Mouse (Mus musculus) lung, adult 2 months (tissue): ENCODE data around the gene Clybl.

Source experiments
- CTCF ChIP-seq: fragments of 200-500 bp; IDR thresholded peaks from 2 replicates; pipeline ENCODE4 v1.5.1; 2011; ENCODE audit warnings: mild to moderate bottlenecking, low read length, control low read depth; ENCODE audit not compliant: insufficient read depth
- POLR2A ChIP-seq: fragments of 200-500 bp; IDR thresholded peaks from 2 replicates; pipeline ENCODE4 v1.6.1; 2011; ENCODE audit warnings: low read depth, mild to moderate bottlenecking, control low read depth, low read length, borderline replicate concordance; ENCODE audit errors: extremely low read depth

GRCm38 (mm10) chr14:122348069-122348468, 166.6 kb downstream of the Clybl start:
- no peak for TF ChIP-seq CTCF
- no peak for TF ChIP-seq POLR2A
